Mouse (Mus musculus) left cerebral cortex, postnatal 4 days (tissue): ENCODE data around the gene Cdc42bpg. TPM values are rescaled to one million over a fixed set of nuclear protein-coding genes. Genes with fewer than 3 reads are reported as not detected.

Experiments used
- DNase-seq: peaks from one replicate; pipeline ENCODE4 v3.0.0-alpha.2; 2022
- intact Hi-C: fragments of 180-260 bp; cut with DNase I; formaldehyde crosslinking; loops from one replicate; pipeline ENCODE4 v1.15.1; 2025
- total RNA-seq, 2 experiments: library from RNA; stranded (reverse); gene quantifications; 2 replicates each; pipeline ENCODE4 v1.2.3; 2021

The Cdc42bpg gene
- total RNA-seq, 2 experiments from 2014 or later, result 5.0 to 5.7 TPM

- intact Hi-C loops, result no loop called here
- no peak for DNase-seq
These were observed 37.7 kb downstream of the Cdc42bpg start for GRCm38 (mm10) chr19:6343996-6344395.

GRCm38 (mm10) chr19:6346023-6346422, 39.8 kb downstream of the Cdc42bpg start:
- intact Hi-C loops, result no loop called here
- DNase-seq, result no peak

GRCm38 (mm10) chr19:6346661-6347060, 40.4 kb downstream of the Cdc42bpg start:
- intact Hi-C loops, result no loop called here
- DNase-seq, result no peak

- no peak for DNase-seq
These were observed 41.4 kb downstream of the Cdc42bpg start for GRCm38 (mm10) chr19:6347615-6348014.

GRCm38 (mm10) chr19:6348717-6349116, 42.5 kb downstream of the Cdc42bpg start:
- intact Hi-C loops, result no loop called here

More at GRCm38 (mm10) chr19:6347615-6348014, 41.4 kb downstream of the Cdc42bpg start:
- intact Hi-C loops, result no loop called here

GRCm38 (mm10) chr19:6349215-6349983, 43.1 kb downstream of the Cdc42bpg start:
- intact Hi-C loops, result no loop called here
- no peak for DNase-seq

More at GRCm38 (mm10) chr19:6348717-6349116, 42.5 kb downstream of the Cdc42bpg start:
- DNase-seq, result no peak

GRCm38 (mm10) chr19:6351431-6352106, 45.3 kb downstream of the Cdc42bpg start:
- DNase-seq, result no peak
- intact Hi-C loops, result no loop called here

GRCm38 (mm10) chr19:6352107-6352505, 45.9 kb downstream of the Cdc42bpg start:
- intact Hi-C loops, result no loop called here

GRCm38 (mm10) chr19:6354030-6354429, 47.8 kb downstream of the Cdc42bpg start:
- intact Hi-C loops, result no loop called here
- DNase-seq, result no peak

More at GRCm38 (mm10) chr19:6352107-6352505, 45.9 kb downstream of the Cdc42bpg start:
- DNase-seq, result no peak

- no peak for DNase-seq
- intact Hi-C loops, result no loop called here
These were observed 55.0 kb downstream of the Cdc42bpg start for GRCm38 (mm10) chr19:6361291-6361690.

GRCm38 (mm10) chr19:6363091-6363410, 56.8 kb downstream of the Cdc42bpg start:
- intact Hi-C loops, result no loop called here
- DNase-seq, result no peak

- peak; percentile 100 for DNase-seq
- intact Hi-C loops, result no loop called here
These were observed 57.4 kb downstream of the Cdc42bpg start, which contains the start of gene Sf1 for GRCm38 (mm10) chr19:6363411-6364240. Sf1 (plus strand) TSS chr19:6363690.

- peak; percentile 95 for DNase-seq
- intact Hi-C loops, result no loop called here
These were observed 58.1 kb downstream of the Cdc42bpg start for GRCm38 (mm10) chr19:6364317-6364725.

- intact Hi-C loops, result no loop called here
- DNase-seq, result no peak
These were observed 58.6 kb downstream of the Cdc42bpg start for GRCm38 (mm10) chr19:6364842-6365241.

- DNase-seq, result no peak
- intact Hi-C loops, result no loop called here
These were observed 63.9 kb downstream of the Cdc42bpg start for GRCm38 (mm10) chr19:6370175-6370574.

GRCm38 (mm10) chr19:6372433-6372832, 66.2 kb downstream of the Cdc42bpg start:
- DNase-seq, result no peak
- intact Hi-C loops, result no loop called here

GRCm38 (mm10) chr19:6373539-6374400, 67.5 kb downstream of the Cdc42bpg start:
- intact Hi-C loops, result no loop called here

GRCm38 (mm10) chr19:6374571-6374970, 68.3 kb downstream of the Cdc42bpg start:
- intact Hi-C loops, result no loop called here

More at GRCm38 (mm10) chr19:6373539-6374400, 67.5 kb downstream of the Cdc42bpg start:
- DNase-seq, result peak; percentile 91

More at GRCm38 (mm10) chr19:6374571-6374970, 68.3 kb downstream of the Cdc42bpg start:
- DNase-seq, result no peak
